Mouse (Mus musculus): ENCODE measurements around the gene Nop2. TPM values are rescaled to one million over a fixed set of nuclear protein-coding genes. Genes with fewer than 3 reads are reported as not detected.

Gene Nop2
- 25.0 and 26.6 TPM in 2 replicates for polyA plus RNA-seq (2015; fragmentation: Nextera tagmentation; extraction: Ambion mirVana)

DNA sequence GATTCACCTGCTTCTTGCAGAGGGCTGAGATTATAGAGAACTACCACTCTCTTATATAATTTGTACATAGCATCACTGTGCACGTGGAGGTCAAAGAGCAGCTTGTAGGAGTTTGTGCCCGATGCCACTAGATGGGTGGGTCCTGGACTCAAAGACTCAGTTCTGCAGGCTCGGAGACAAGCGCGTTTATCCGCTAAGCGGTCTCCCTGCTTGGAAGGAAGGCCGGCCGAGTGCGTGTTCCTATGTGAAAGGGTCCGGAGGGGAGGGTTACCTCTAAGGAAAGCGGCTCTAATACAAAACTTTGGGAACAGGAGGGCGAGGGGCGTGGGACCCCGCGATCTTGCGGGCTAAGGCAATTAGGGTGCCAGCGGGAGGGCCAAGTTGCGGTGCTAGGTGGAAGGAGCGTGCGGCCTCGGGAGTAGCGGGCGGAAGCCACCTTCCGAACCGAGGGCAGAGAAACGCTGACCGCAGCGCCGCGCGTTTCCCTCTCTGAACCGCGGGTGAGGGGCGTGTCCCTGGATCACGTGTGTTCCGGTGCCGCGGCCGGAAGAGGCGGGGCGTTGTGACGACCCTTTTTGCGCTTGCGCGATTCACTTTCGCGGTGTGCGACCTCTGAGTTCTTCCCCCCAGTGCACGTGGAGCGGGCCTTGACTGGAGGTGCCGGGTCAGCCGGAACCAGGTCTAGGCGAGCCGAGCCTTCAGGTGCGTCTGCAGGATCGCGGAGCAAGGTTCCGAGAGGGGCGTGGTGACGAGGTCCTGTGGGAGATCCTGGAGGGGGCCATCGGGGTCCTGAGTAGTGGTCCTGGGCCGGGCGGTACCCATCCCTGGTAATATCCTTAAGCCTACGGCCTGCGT is at the start of gene Nop2:
Gene Nop2 (plus strand): TSS at position 608 of the 855 bp plus-strand sequence.
- Histone ChIP-seq H3K27ac (replicated peaks) (peak within 1 kb of the TSS; percentile 79), H3K36me3 (ENCODE audit: control insufficient read depth, insufficient read depth, low read length) (peaks cover 23% of the 10 kb centered on the region), H3K9ac (ENCODE audit: low read length) (peak within 1 kb of the TSS; percentile 80), H3K4me2 (replicated peaks; ENCODE audit: low read depth) (peak within 1 kb of the TSS; percentile 96), H3K9me3 (ENCODE audit: control insufficient read depth, low read length) (no peaks in the 10 kb centered on the region), H3K4me3 (ENCODE audit: low read depth, low read length) (peak within 1 kb of the TSS; percentile 76), H3K27me3 (ENCODE audit: control insufficient read depth, insufficient read depth, low read length) (no peaks in the 10 kb centered on the region), H3K4me1 (replicated peaks; ENCODE audit: control insufficient read depth, insufficient read depth) (no peaks in the 10 kb centered on the region; the same call in 1 of the 2 replicates)
- DNase-seq (ENCODE audit: low spot score) (peak; percentile 95), ATAC-seq (ENCODE audit: low FRiP score, low TSS enrichment) (peak; percentile 95)
- under 1% methylated on average over 63 of the region's 66 CpGs for WGBS
- TF ChIP-seq EP300 (optimal IDR thresholded peaks at IDR 0.05) (no peak), CTCF (IDR thresholded peaks at IDR 0.05; ENCODE audit: low read depth) (no peak)

DNA sequence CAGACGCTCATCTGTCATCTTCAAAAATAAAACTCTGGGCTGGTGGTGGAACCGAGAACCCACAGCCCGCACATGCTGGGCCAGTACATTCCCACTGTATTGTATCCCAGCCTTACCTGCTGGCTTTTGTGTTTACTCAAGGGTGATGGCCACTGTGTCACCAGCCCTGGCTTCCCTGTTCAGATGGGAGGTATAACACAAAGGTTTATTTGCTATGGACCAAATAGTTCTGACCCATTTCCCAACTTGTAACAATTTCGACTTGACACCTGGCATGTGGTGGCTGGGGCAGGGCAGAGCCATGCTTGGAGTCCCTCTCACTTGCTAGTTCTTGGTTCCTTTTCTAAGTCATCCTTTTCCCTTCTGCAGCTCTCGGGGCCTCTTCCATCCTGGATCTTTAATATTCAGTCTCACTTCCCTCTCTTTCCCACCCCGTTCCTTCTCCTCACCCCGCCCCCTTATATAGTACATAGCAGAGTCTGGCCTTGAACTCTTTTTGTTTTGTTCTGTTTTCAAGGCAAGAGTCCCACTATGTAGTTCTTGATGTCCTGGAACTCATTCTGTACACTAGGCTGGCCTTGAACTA is 48.8 kb upstream of the Nop2 start:
- Histone ChIP-seq H3K36me3 (ENCODE audit: control insufficient read depth, insufficient read depth, low read length) (no peaks in the 10 kb centered on the region), H3K9ac (ENCODE audit: low read length) (no peak overlapping the region), H3K4me1 (replicated peaks; ENCODE audit: control insufficient read depth, insufficient read depth) (peaks cover 4% of the 10 kb centered on the region; the same call in 1 of the 2 replicates), H3K4me3 (ENCODE audit: low read depth, low read length) (no peak overlapping the region), H3K27ac (replicated peaks) (no peak overlapping the region), H3K9me3 (ENCODE audit: control insufficient read depth, low read length) (no peaks in the 10 kb centered on the region), H3K27me3 (ENCODE audit: control insufficient read depth, insufficient read depth, low read length) (no peaks in the 10 kb centered on the region), H3K4me2 (replicated peaks; ENCODE audit: low read depth) (no peak overlapping the region)
- ATAC-seq (ENCODE audit: low FRiP score, low TSS enrichment) (no peak), DNase-seq (ENCODE audit: low spot score) (no peak)
- WGBS: 84% methylated on average over 7 of the region's 7 CpGs
- TF ChIP-seq EP300 (optimal IDR thresholded peaks at IDR 0.05): no peak
- no peak for TF ChIP-seq CTCF (IDR thresholded peaks at IDR 0.05; ENCODE audit: low read depth)

GRCm38 (mm10) chr6:125084424-125084823 is 47.3 kb upstream of the Nop2 start:
- Histone ChIP-seq H3K27me3 (ENCODE audit: control insufficient read depth, insufficient read depth, low read length) (no peaks in the 10 kb centered on the region), H3K4me3 (ENCODE audit: low read depth, low read length) (no peak overlapping the region), H3K4me1 (replicated peaks; ENCODE audit: control insufficient read depth, insufficient read depth) (peaks cover 4% of the 10 kb centered on the region; the same call in 1 of the 2 replicates), H3K9ac (ENCODE audit: low read length) (no peak overlapping the region), H3K9me3 (ENCODE audit: control insufficient read depth, low read length) (no peaks in the 10 kb centered on the region), H3K4me2 (replicated peaks; ENCODE audit: low read depth) (no peak overlapping the region), H3K36me3 (ENCODE audit: control insufficient read depth, insufficient read depth, low read length) (no peaks in the 10 kb centered on the region), H3K27ac (replicated peaks) (no peak overlapping the region)
- DNase-seq (ENCODE audit: low spot score) (peak; percentile 61), ATAC-seq (ENCODE audit: low FRiP score, low TSS enrichment) (peak; percentile 8; the same call in 1 of the 2 replicates)
- under 1% methylated on average over 4 of the region's 4 CpGs for WGBS
- TF ChIP-seq CTCF (IDR thresholded peaks at IDR 0.05; ENCODE audit: low read depth): peak; percentile 92
- TF ChIP-seq EP300 (optimal IDR thresholded peaks at IDR 0.05): no peak

- Histone ChIP-seq H3K9ac (ENCODE audit: low read length) (no peak overlapping the region), H3K9me3 (ENCODE audit: control insufficient read depth, low read length) (no peaks in the 10 kb centered on the region), H3K27ac (replicated peaks) (peak overlapping the region; percentile 92), H3K4me3 (ENCODE audit: low read depth, low read length) (no peak overlapping the region), H3K36me3 (ENCODE audit: control insufficient read depth, insufficient read depth, low read length) (no peaks in the 10 kb centered on the region), H3K27me3 (ENCODE audit: control insufficient read depth, insufficient read depth, low read length) (no peaks in the 10 kb centered on the region), H3K4me1 (replicated peaks; ENCODE audit: control insufficient read depth, insufficient read depth) (peaks cover 2% of the 10 kb centered on the region; the same call in 1 of the 2 replicates), H3K4me2 (replicated peaks; ENCODE audit: low read depth) (no peak overlapping the region)
- ATAC-seq (ENCODE audit: low FRiP score, low TSS enrichment): no peak
- TF ChIP-seq EP300 (optimal IDR thresholded peaks at IDR 0.05): no peak
- TF ChIP-seq CTCF (IDR thresholded peaks at IDR 0.05; ENCODE audit: low read depth): no peak
- WGBS: 82% methylated on average over 3 of the region's 3 CpGs
- no peak for DNase-seq (ENCODE audit: low spot score)
These were observed 43.8 kb upstream of the Nop2 start for GRCm38 (mm10) chr6:125087937-125088336.

DNA sequence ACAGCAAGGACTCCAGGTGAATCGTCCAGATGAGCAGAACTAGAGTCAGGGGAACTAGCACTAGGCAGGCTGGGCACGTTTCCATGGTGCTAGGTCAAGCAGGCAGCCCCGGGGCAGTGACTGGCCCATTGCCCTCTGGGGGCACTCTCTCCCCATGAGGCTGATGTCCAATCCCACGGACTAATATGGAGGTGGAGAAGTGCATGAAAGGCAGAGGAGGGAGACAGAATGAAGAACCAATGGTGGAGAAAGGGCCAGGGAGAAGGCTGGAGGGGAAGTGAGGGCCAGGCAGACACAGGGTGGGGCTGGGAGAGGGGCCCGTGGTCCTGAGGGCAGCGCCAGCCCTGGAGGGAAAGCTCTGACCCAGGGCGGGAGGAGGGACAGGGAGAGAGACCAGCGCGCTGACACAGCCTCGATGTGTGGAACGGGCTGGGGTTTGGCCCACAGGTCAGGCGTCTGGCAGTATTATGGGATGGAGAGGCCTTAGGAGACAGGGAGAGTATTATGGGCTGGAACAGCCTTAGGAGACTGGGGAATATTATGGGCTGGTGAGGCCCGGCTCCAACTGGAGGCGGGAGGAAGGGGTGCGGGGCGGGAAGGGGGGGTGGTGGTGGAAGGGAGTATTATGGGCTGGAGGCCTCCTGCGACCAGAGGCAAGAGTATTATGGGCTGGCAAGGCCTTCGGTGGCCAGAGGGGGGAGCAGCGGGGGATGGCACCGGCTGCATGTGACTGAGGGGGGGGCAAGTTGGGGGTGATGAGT is 43.0 kb upstream of the Nop2 start:
- ATAC-seq (ENCODE audit: low FRiP score, low TSS enrichment): peak; percentile 80
- WGBS: 4% methylated on average over 18 of the region's 20 CpGs
- no peak for TF ChIP-seq EP300 (optimal IDR thresholded peaks at IDR 0.05)
- peak; percentile 43 for TF ChIP-seq CTCF (IDR thresholded peaks at IDR 0.05; ENCODE audit: low read depth)
- Histone ChIP-seq H3K9ac (ENCODE audit: low read length) (peak overlapping the region; percentile 45; the same call in 1 of the 2 replicates), H3K36me3 (ENCODE audit: control insufficient read depth, insufficient read depth, low read length) (no peaks in the 10 kb centered on the region), H3K9me3 (ENCODE audit: control insufficient read depth, low read length) (no peaks in the 10 kb centered on the region), H3K27ac (replicated peaks) (peak overlapping the region; percentile 92), H3K4me2 (replicated peaks; ENCODE audit: low read depth) (peak overlapping the region; percentile 53), H3K27me3 (ENCODE audit: control insufficient read depth, insufficient read depth, low read length) (no peaks in the 10 kb centered on the region), H3K4me1 (replicated peaks; ENCODE audit: control insufficient read depth, insufficient read depth) (peaks cover 2% of the 10 kb centered on the region; the same call in 1 of the 2 replicates), H3K4me3 (ENCODE audit: low read depth, low read length) (peak overlapping the region; percentile 10; the same call in 1 of the 2 replicates)
- DNase-seq (ENCODE audit: low spot score): peak; percentile 86

All from stomach, postnatal 0 days (tissue).